Mouse (Mus musculus) midbrain, embryonic 13.5 days (tissue): ENCODE results near the gene Atxn7. TPM values are rescaled to one million over a fixed set of nuclear protein-coding genes. Genes with fewer than 3 reads are reported as not detected.
A peak's percentile ranks its signal among the peaks of the same experiment; 100 is the strongest.
"Not testable (repeated sequence)": the region's sequence is repeated elsewhere in the genome, so short reads cannot be mapped to it uniquely, and the experiment has no call there.

ENCODE experiments used
- ATAC-seq: fragments of 200-750 bp; cut with Nextera tagmentation; 2 replicates; pipeline ENCODE4 v1.8.0; 2017; ENCODE audit warnings: mild to moderate bottlenecking, moderate TSS enrichment, moderate library complexity
- H3K27ac ChIP-seq: fragments of 300-500 bp; sonication (generic); 2 replicates; pipeline ENCODE4 v1.5.1; 2015; ENCODE audit warnings: inconsistent platforms, mild to moderate bottlenecking, moderate library complexity
- H3K27me3 ChIP-seq: fragments of 300-500 bp; sonication (generic); 2 replicates; pipeline ENCODE4 v1.6.1; 2015; ENCODE audit warnings: mild to moderate bottlenecking, inconsistent platforms
- H3K36me3 ChIP-seq: fragments of 300-500 bp; sonication (generic); 2 replicates; pipeline ENCODE4 v1.6.1; 2015; ENCODE audit warnings: mild to moderate bottlenecking, inconsistent platforms
- H3K4me1 ChIP-seq: fragments of 300-500 bp; sonication (generic); replicated peaks from 2 replicates; pipeline ENCODE4 v1.6.1; 2015; ENCODE audit warnings: inconsistent platforms
- H3K4me2 ChIP-seq: fragments of 300-500 bp; sonication (generic); replicated peaks from 2 replicates; pipeline ENCODE4 v1.6.1; 2015; ENCODE audit warnings: moderate library complexity, mild to moderate bottlenecking, inconsistent platforms
- H3K4me3 ChIP-seq: fragments of 300-500 bp; sonication (generic); replicated peaks from 2 replicates; pipeline ENCODE4 v1.5.1; 2015; ENCODE audit warnings: mild to moderate bottlenecking, inconsistent platforms
- H3K9ac ChIP-seq: fragments of 300-500 bp; sonication (generic); replicated peaks from 2 replicates; pipeline ENCODE4 v1.6.1; 2015; ENCODE audit warnings: mild to moderate bottlenecking, inconsistent platforms
- H3K9me3 ChIP-seq: fragments of 300-500 bp; sonication (generic); 2 replicates; pipeline ENCODE4 v1.6.1; 2016; ENCODE audit warnings: mild to moderate bottlenecking, inconsistent platforms
- WGBS: fragments of 180-500 bp; shearing (Covaris S2); methylation state at CpG from one replicate; pipeline ENCODE4 v1.1.7; 2015; 5-methylcytosine and 5-hydroxymethylcytosine counted together
- polyA plus RNA-seq: library from polyadenylated mRNA; unstranded; fragments of >200 nt; fragmentation: Nextera tagmentation; extraction: Ambion mirVana; gene quantifications from 2 replicates; pipeline ENCODE4 v1.2.1, GENCODE M21; 2015

The Atxn7 gene
- polyA plus RNA-seq = 3.4 and 3.8 TPM in 2 replicates

DNA sequence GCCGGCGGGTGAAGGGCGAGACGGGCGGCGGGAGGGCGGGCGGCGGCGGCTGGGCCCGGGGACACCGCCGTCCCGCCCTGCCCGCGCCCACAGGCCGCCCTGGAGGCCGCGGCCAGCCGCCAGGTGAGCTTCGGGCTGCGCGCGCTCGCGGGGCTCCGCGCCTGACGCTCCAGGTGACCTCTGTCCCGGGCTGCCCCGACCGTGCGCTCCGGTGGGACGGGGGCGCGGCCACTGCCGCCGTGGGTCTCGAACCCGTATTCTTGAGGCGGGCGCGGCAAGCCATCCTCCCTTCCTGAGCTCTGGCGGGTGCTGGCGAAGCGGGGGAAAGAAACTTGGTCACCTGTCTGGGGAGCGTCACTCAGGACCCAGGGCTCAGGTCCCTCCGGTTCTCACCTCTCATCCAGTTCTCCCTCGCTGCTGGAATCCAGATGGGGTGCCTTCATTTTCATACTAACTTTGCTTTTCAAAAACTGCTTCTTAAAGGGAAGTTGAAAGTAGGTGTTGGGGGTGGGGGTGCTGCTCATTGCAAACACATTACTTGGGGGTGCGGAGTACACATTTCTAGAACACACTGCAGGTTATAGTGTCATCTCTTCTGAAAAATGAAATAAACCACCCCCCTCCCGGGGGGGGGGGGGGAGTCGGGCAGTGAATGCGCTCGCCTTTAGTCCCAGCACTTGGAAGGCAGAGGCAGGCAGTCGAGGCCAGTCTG lies at the start of gene Atxn7, which contains the start of gene Thoc7:
Gene Atxn7 (plus strand): TSS at position 40 of the 712 bp plus-strand sequence.
Gene Thoc7 (minus strand): TSS at position 452 of the 712 bp plus-strand sequence.
- Histone ChIP-seq H3K27ac (peak within 1 kb of the TSS; percentile 89), H3K4me2 (peak within 1 kb of the TSS; percentile 69), H3K27me3 (no peaks in the 10 kb centered on the region), H3K4me3 (peak within 1 kb of the TSS; percentile 90), H3K4me1 (peaks cover 30% of the 10 kb centered on the region), H3K9me3 (no peaks in the 10 kb centered on the region), H3K9ac (peak within 1 kb of the TSS; percentile 97), H3K36me3 (no peaks in the 10 kb centered on the region)
- peak; percentile 71 for ATAC-seq
- WGBS = 3% methylated on average over 37 of the region's 56 CpGs

DNA sequence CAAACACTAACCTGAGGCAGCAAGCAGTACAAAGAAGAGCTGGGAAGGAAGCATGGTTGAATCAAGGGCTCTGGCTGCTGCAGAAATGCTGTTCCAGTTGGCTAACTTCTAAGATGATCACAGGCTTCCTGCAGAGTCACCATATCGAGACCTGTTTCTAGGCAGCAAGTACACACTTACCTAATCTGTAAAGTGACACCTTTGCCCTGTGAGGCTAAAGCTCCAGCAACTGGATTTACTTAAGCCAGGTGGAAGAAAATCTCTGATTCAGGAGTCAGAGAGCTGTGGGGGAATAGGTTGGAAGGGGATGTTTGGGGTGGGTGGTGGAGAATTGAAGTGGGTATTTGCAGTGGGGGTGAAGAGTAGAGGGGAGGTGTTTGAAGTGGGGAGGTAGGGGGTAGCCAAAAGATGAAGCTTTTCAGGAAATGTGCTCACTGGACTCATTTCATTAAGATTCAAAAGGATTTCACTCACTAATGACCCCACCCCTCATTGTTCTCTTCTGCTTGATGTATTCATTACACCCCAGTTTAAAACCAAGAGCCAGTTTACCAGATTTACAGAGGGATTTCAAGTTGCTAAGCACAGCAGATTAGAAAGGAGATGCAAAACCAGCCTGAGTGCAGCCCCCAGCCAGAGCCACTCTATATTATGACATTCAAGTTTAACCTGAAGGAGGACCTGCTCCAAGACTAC lies 46.7 kb upstream of the Atxn7 start, which contains the start of gene Gm281:
Gene Gm281 (minus strand): TSS at position 92 of the 696 bp plus-strand sequence.
- H3K9ac ChIP-seq = no peak within 1 kb of the TSS
- no peaks in the 10 kb centered on the region for H3K27me3 ChIP-seq
- WGBS = 32% methylated on average over 1 of the region's 1 CpGs
- H3K4me3 ChIP-seq = no peak within 1 kb of the TSS
- no peaks in the 10 kb centered on the region for H3K9me3 ChIP-seq
- H3K36me3 ChIP-seq = no peaks in the 10 kb centered on the region
- H3K4me1 ChIP-seq = no peaks in the 10 kb centered on the region
- no peak within 1 kb of the TSS for H3K4me2 ChIP-seq
- H3K27ac ChIP-seq = no peak within 1 kb of the TSS
- ATAC-seq = no peak

DNA sequence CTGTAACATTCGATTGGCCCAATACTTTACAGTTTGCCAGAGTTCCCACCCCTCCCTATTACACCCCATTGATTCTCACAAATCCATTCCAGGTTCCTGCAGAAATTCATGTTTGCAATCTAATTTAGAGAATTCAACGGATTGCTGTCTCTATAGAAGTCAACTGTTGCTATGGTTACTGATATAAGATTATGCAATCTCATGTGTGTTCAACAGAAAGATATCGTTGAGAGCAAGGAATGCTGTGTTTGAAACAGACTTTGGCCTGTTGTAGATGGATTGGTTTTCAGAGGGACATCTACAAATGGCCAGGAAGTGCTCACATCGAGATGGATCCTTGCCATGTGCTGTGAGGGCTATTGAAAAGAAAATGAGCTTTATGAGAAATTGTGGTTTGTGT lies 46.0 kb upstream of the Atxn7 start:
- 65% methylated on average over 4 of the region's 4 CpGs for WGBS
- Histone ChIP-seq H3K4me2 (no peak overlapping the region), H3K9me3 (no peaks in the 10 kb centered on the region), H3K4me1 (no peaks in the 10 kb centered on the region), H3K9ac (no peak overlapping the region), H3K4me3 (no peak overlapping the region), H3K27me3 (no peaks in the 10 kb centered on the region), H3K36me3 (no peaks in the 10 kb centered on the region), H3K27ac (no peak overlapping the region)
- ATAC-seq = no peak

DNA sequence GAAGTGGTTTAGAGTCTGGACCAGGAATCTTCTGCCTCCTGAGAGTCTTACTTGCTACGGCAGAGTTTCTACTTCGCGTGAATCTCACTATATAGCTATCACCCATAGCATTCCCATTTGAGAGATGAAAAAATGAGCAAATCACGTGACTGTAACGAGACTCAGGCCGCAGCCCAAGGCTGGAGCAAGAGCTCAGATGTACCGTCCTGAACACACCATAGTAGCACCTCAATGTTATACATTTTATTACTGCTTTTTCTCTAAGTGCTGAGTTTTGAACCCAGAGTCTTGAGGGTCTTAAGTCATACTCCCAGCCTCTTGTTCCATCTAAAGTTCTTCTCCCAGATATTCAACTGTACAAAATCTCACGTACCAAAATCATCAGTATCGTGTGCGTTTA lies 44.0 kb upstream of the Atxn7 start:
- peak; percentile 60 for ATAC-seq
- 89% methylated on average over 10 of the region's 10 CpGs for WGBS
- Histone ChIP-seq H3K36me3 (no peaks in the 10 kb centered on the region), H3K9me3 (no peaks in the 10 kb centered on the region), H3K4me2 (no peak overlapping the region), H3K27me3 (no peaks in the 10 kb centered on the region), H3K4me3 (no peak overlapping the region), H3K27ac (no peak overlapping the region), H3K4me1 (no peaks in the 10 kb centered on the region), H3K9ac (no peak overlapping the region)

DNA sequence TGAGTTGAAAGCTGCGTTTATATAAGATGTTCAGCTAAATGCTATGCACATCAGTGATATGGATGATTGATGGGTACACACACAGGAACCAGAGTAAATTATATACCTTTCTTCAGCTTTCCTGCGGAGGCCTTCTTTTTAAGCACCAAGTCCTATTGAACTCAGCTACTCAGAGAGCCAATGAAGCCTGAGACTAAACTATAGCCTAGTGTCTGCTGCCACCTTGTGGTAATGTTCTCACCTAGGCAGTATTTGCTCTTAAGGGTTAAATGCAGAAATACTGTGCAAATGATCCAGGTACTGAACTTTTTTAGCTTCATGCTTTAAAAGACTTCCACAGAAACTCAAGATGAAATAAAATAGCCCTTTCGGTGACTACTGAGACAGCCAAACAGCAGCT lies 43.6 kb upstream of the Atxn7 start:
- no peak overlapping the region for H3K27ac ChIP-seq
- 40% methylated on average over 3 of the region's 3 CpGs for WGBS
- H3K4me3 ChIP-seq = no peak overlapping the region
- no peaks in the 10 kb centered on the region for H3K9me3 ChIP-seq
- H3K36me3 ChIP-seq = no peaks in the 10 kb centered on the region
- H3K9ac ChIP-seq = no peak overlapping the region
- no peaks in the 10 kb centered on the region for H3K4me1 ChIP-seq
- ATAC-seq = peak; percentile 88
- no peak overlapping the region for H3K4me2 ChIP-seq
- no peaks in the 10 kb centered on the region for H3K27me3 ChIP-seq

DNA sequence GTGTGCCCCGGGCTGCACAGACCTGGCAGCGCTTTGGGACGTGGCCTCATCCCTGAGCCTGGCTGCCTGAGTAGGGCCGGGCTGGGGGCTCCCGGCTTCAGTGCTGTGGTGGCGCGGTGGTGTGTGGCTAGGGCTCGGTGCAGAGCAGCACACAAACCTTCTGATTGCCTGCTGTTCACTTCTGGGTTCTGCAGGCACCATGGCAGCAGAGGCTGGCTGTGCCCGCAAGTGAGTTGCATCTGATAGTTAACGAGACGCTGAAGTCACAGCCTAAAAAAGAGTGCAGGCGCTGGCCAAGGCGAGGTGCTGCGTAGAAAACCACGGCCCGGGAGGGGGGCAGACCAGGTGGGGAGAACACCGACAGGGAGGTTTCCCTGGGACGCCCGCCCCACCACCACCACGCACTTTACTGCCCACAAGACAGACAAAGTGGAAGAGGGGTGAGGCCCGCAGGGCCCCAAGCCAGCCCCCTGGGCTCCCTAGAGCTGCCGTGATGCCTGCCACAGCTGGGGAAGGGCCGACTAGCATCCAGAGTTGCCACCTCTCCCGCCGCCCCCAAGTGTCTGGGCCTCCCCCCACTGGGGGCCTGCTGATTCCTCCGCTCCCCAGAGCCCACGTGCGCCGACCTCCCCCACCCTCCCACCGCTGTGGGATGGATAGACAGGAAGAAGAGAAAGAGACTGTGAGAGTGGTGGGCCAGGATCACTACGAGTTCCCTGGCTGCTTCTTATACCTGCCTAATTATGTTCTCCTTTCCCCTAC lies 27.8 kb upstream of the Atxn7 start:
- H3K9me3 ChIP-seq = 0 out of 2 replicates have a peak, but pooled peaks cover 8% of the 10 kb centered on the region

DNA sequence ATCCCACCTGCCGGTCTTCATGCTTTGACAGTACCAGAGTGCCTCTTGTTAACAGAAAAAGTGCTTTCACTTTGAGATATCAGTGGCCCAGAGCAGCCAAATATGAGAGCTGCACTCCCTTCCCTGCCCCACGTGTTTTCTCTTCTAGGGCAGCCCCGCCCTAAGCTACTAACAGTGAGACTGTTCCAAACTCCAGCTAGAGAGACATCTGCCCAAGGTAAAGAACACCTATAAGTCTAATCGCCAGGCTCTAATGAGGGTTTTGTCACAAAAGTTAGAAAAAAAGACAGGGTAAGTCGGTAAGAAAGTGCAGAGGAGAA lies 27.2 kb upstream of the Atxn7 start:
- H3K4me1 ChIP-seq = peaks cover 7% of the 10 kb centered on the region; the same call in 1 of the 2 replicates
- H3K4me2 ChIP-seq = peak overlapping the region; percentile 62; the same call in 1 of the 2 replicates
- H3K9ac ChIP-seq = no peak overlapping the region
- no peaks in the 10 kb centered on the region for H3K36me3 ChIP-seq
- no peak for ATAC-seq
- WGBS = 52% methylated on average over 5 of the region's 5 CpGs
- H3K27ac ChIP-seq = no peak overlapping the region
- H3K27me3 ChIP-seq = no peaks in the 10 kb centered on the region
- no peak overlapping the region for H3K4me3 ChIP-seq
- 0 out of 2 replicates have a peak, but pooled peaks cover 8% of the 10 kb centered on the region for H3K9me3 ChIP-seq

More for the DNA sequence above, 27.8 kb upstream of the Atxn7 start:
- H3K27me3 ChIP-seq = no peaks in the 10 kb centered on the region
- peak overlapping the region; percentile 52; the same call in 1 of the 2 replicates for H3K9ac ChIP-seq
- ATAC-seq = peak; percentile 86
- H3K36me3 ChIP-seq = no peaks in the 10 kb centered on the region
- no peak overlapping the region for H3K27ac ChIP-seq
- peaks cover 7% of the 10 kb centered on the region; the same call in 1 of the 2 replicates for H3K4me1 ChIP-seq
- H3K4me3 ChIP-seq = peak overlapping the region; percentile 34
- peak overlapping the region; percentile 62 for H3K4me2 ChIP-seq
- WGBS = 30% methylated on average over 31 of the region's 31 CpGs

DNA sequence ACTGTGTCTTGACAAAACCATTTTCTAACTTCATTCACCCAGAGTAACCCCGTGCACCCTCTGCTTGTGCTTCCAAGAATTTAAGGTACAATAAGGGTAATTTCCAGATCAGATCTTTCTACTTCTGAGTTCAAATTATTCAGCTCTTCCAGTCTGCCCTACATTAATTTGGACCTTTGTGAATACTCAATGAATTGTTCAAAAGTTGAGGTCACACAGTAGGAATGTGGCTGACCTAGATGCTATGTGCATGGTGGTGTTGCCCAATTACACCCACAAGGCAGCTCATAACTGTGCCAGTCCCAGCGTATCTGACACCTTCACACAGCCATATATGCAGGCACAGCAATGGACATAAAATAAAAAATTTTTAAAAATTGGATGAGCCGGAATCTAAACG lies 16.6 kb upstream of the Atxn7 start:
- no peaks in the 10 kb centered on the region for H3K4me1 ChIP-seq
- no peak for ATAC-seq

DNA sequence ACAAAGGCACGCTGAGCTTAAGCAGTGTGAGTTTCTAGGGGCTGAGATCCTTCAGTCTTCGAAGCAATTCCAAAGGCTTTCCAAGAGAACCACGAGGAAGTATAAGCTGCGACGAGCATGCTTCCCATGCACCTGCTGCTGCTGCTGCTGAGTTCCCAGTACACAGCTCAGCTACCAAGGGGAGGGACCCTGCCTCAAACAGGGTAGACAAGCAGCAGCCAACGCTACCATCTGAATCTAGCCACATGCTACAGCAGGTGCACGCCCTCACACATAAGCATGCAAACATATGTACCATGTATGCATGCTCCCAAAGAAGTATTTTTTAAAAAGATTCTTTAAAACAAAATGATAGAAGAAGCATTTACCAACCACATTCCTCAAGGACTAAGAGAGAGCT lies 12.9 kb upstream of the Atxn7 start:
- peak; percentile 59; the same call in 1 of the 2 replicates for ATAC-seq
- no peak overlapping the region for H3K4me2 ChIP-seq
- no peaks in the 10 kb centered on the region for H3K27me3 ChIP-seq
- H3K4me3 ChIP-seq = no peak overlapping the region
- peaks cover 48% of the 10 kb centered on the region for H3K36me3 ChIP-seq
- H3K9ac ChIP-seq = no peak overlapping the region
- H3K4me1 ChIP-seq = no peaks in the 10 kb centered on the region
- H3K9me3 ChIP-seq = no peaks in the 10 kb centered on the region
- WGBS = 88% methylated on average over 7 of the region's 7 CpGs
- no peak overlapping the region for H3K27ac ChIP-seq

More for the DNA sequence above, 16.6 kb upstream of the Atxn7 start:
- 93% methylated on average over 4 of the region's 4 CpGs for WGBS
- Histone ChIP-seq H3K9me3 (no peaks in the 10 kb centered on the region), H3K27me3 (no peaks in the 10 kb centered on the region), H3K9ac (no peak overlapping the region), H3K4me3 (no peak overlapping the region), H3K4me2 (no peak overlapping the region), H3K36me3 (peaks cover 25% of the 10 kb centered on the region), H3K27ac (no peak overlapping the region)

DNA sequence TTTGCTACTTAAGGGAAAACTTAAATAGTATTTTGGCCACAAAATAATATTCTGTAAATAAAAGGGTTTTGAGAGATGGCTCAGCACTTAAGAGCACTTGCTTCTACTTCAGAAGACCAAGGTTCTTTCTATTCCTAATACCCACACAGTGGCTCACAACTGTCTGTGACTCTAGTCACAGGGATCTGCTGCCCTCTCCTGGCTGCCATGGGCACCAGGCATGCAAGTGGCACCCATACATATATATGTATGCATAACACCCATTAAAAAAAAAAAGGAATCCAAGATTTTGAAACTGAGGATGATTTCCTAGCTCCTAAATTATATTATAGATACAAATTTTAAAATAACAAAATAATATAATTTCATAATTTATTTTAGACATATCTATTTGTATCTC lies 10.8 kb upstream of the Atxn7 start:
- peak; percentile 78; the same call in 1 of the 2 replicates for ATAC-seq

DNA sequence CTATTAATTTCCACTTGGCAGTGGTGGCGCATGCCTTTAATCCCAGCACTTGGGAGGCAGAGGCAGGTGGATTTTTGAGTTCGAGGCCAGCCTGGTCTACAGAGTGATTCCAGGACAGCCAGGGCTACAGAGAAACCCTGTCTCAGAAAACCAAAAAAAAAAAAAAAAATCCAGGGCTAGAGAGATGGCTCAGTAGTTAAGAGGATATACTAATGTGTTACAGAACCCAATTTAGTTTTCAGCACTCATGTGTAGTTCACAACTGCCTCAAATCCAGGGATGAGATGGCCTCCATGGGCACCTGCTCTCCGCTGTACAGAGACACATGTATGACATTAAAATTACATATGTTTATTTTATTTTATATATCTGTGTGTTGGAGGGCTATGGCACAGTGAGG lies 9.1 kb upstream of the Atxn7 start:
- H3K9ac ChIP-seq, H3K4me1 ChIP-seq, H3K9me3 ChIP-seq, H3K27ac ChIP-seq, ATAC-seq, H3K4me2 ChIP-seq, H3K27me3 ChIP-seq, H3K4me3 ChIP-seq: not testable (repeated sequence)
- WGBS = 92% methylated on average over 3 of the region's 3 CpGs
- peaks cover 66% of the 10 kb centered on the region for H3K36me3 ChIP-seq

More for the DNA sequence above, 10.8 kb upstream of the Atxn7 start:
- no peaks in the 10 kb centered on the region for H3K9me3 ChIP-seq
- no peaks in the 10 kb centered on the region for H3K4me1 ChIP-seq
- H3K36me3 ChIP-seq = peaks cover 57% of the 10 kb centered on the region
- no peak overlapping the region for H3K9ac ChIP-seq
- no peak overlapping the region for H3K27ac ChIP-seq
- no peak overlapping the region for H3K4me3 ChIP-seq
- no peaks in the 10 kb centered on the region for H3K27me3 ChIP-seq
- no peak overlapping the region for H3K4me2 ChIP-seq

DNA sequence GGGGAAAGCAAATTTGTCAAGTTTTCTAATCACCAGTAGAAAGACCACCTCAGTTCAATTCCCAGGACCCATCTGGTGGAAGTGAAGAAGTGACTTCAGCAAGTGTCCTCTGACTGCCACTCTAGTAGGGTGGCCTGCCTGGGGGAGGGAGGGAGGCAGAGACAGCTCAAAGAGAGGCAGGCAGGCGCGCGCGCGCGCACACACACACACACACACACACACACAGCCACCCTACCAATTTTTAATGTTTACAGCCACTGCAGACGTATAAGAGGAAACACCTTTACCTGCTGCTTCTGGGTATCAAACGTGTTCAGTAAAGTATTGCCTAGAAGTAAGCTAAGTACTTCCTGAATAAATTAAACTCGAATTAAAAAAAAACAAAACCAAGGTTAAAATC lies 1.2 kb upstream of the Atxn7 start:
- Histone ChIP-seq H3K4me1 (peaks cover 30% of the 10 kb centered on the region), H3K9me3 (no peaks in the 10 kb centered on the region), H3K27me3 (no peaks in the 10 kb centered on the region), H3K4me2 (peak overlapping the region; percentile 69), H3K9ac (peak overlapping the region; percentile 97), H3K36me3 (peaks cover 11% of the 10 kb centered on the region; the same call in 1 of the 2 replicates), H3K27ac (peak overlapping the region; percentile 89), H3K4me3 (peak overlapping the region; percentile 90)
- peak; percentile 57 for ATAC-seq
- WGBS = 0% methylated on average over 9 of the region's 9 CpGs
